Mouse (Mus musculus) liver, embryonic 16.5 days (tissue): Measurements from ENCODE around the gene Wbp1. TPM values are rescaled to one million over a fixed set of nuclear protein-coding genes. Genes with fewer than 3 reads are reported as not detected.
A peak's percentile ranks its signal among the peaks of the same experiment; 100 is the strongest.

ENCODE experiments used
- ATAC-seq: fragments of 200-750 bp; cut with Nextera tagmentation; 2 replicates; pipeline ENCODE4 v1.8.0; 2017; ENCODE audit warnings: low read depth, mild to moderate bottlenecking, moderate number of reproducible peaks, moderate library complexity
- H3K27ac ChIP-seq: fragments of 300-500 bp; sonication (generic); 2 replicates; pipeline ENCODE4 v1.5.1; 2014; ENCODE audit warnings: mild to moderate bottlenecking, low read length
- H3K27me3 ChIP-seq: fragments of 300-500 bp; sonication (generic); 2 replicates; pipeline ENCODE4 v1.6.1; 2014; ENCODE audit warnings: low read depth, low read length, mixed read lengths; ENCODE audit not compliant: control insufficient read depth, insufficient read depth
- H3K36me3 ChIP-seq: fragments of 300-500 bp; sonication (generic); 2 replicates; pipeline ENCODE4 v1.6.1; 2014; ENCODE audit warnings: mild to moderate bottlenecking; ENCODE audit not compliant: control insufficient read depth, insufficient read depth
- H3K4me1 ChIP-seq: fragments of 300-500 bp; sonication (generic); 2 replicates; pipeline ENCODE4 v1.6.1; 2014; ENCODE audit warnings: low read depth, low read length, mixed read lengths; ENCODE audit not compliant: control insufficient read depth
- H3K4me2 ChIP-seq: fragments of 300-500 bp; sonication (generic); 2 replicates; pipeline ENCODE4 v1.6.1; 2014; ENCODE audit warnings: low read depth, low read length, mixed read lengths
- H3K4me3 ChIP-seq: fragments of 300-500 bp; sonication (generic); 2 replicates; pipeline ENCODE4 v1.5.1; 2014; ENCODE audit warnings: low read depth, mild to moderate bottlenecking, low read length
- H3K9ac ChIP-seq: fragments of 300-500 bp; sonication (generic); 2 replicates; pipeline ENCODE4 v1.6.1; 2014; ENCODE audit warnings: low read depth, low read length
- H3K9me3 ChIP-seq: fragments of 300-500 bp; sonication (generic); replicated peaks from 2 replicates; pipeline ENCODE4 v1.6.1; 2016; ENCODE audit warnings: low read length; ENCODE audit not compliant: control insufficient read depth
- WGBS: fragments of 180-500 bp; shearing (Covaris S2); extraction: QIAGEN DNeasy Blood & Tissue Kit; methylation state at CpG from one replicate; pipeline ENCODE4 v1.1.7; 2014; ENCODE audit not compliant: insufficient replicate concordance; 5-methylcytosine and 5-hydroxymethylcytosine counted together
- polyA plus RNA-seq: library from polyadenylated mRNA; unstranded; fragments of >200 nt; fragmentation: Nextera tagmentation; extraction: Ambion mirVana; gene quantifications from 2 replicates; pipeline ENCODE4 v1.2.1, GENCODE M21; 2015

The Wbp1 gene
- polyA plus RNA-seq, 1 experiment from 2014 or later, result 28.3 TPM

DNA sequence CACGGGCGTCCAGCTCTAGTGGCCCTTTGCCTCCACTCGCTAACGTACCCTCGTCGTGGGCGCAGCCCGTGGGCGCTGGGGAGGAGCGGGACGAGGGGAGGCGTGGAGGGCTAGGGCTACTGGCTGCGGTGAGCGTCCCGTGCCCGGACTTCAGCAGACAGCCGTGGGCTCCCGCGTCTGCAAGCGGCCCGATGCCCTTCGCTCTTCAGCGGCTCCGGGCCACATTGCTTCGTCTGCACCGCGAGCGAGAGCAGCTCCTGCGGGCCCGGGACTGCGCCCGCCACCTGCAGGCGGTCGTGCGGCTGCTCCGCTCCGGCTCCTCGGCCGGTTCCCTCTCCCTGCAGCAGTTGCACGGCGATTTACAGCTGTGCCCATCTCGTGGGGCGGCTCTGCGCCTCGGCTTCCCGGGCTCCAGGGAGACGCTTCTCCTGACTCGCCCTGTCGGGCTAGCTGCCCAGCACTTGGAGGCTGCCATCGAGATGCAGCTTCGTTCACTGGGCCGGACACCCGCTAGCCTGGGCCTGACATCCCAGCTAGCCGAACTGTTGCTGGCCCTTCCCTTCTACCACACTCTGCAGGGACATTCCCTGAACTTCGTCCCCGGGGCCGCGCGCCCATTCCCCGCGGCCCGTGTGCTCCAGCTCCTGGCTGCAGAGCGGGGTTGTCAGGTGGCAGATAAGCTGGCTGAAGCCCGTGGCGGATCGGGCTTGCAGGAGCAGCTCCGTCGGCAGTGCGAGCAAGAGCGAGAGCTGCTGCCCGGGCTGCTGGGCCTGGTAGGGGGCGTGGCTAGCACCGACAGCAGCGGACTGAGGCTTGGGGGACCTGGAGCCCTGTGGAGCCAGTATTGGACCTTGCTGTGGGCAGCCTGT, 19.4 kb downstream of the Wbp1 start:
- Histone ChIP-seq H3K4me3 (peak overlapping the region; percentile 86), H3K9me3 (no peaks in the 10 kb centered on the region), H3K9ac (peak overlapping the region; percentile 90), H3K27ac (peak overlapping the region; percentile 85), H3K27me3 (no peaks in the 10 kb centered on the region; the same call in 1 of the 2 replicates), H3K4me2 (peak overlapping the region; percentile 100), H3K4me1 (peaks cover 24% of the 10 kb centered on the region), H3K36me3 (no peaks in the 10 kb centered on the region)
- under 1% methylated on average over 68 of the region's 74 CpGs for WGBS
- ATAC-seq, result peak; percentile 72

DNA sequence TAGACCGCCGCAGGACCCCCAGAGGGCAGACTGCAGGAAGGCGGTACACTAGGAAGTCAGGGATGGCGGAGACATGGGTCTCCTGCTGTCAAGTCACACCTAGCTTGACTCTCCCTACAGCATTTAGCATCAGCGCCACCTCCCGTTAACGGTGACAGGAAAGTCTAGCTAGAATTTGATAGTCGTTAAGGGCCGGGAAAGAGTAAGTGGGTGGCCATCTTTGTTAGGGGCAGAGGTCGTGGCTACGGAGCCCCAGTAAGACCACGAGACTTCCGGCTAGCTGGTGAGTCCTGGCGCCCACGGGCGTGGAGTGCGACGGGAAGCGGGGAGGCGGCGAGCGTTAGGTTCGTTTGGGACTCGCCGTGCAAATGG, 20.1 kb downstream of the Wbp1 start, which contains the start of the genes Ccdc142 and Gm42688:
Gene Ccdc142 (plus strand): TSS at position 286 of the 372 bp plus-strand sequence.
Gene Gm42688 (plus strand): TSS at position 302 of the 372 bp plus-strand sequence.
- under 1% methylated on average over 25 of the region's 25 CpGs for WGBS
- no peaks in the 10 kb centered on the region for H3K9me3 ChIP-seq
- no peaks in the 10 kb centered on the region; the same call in 1 of the 2 replicates for H3K27me3 ChIP-seq
- ATAC-seq, result peak; percentile 83
- H3K9ac ChIP-seq, result peak within 1 kb of the TSS; percentile 90
- peak within 1 kb of the TSS; percentile 86 for H3K4me3 ChIP-seq
- no peaks in the 10 kb centered on the region for H3K36me3 ChIP-seq
- H3K27ac ChIP-seq, result peak within 1 kb of the TSS; percentile 85
- H3K4me1 ChIP-seq, result peaks cover 24% of the 10 kb centered on the region
- peak within 1 kb of the TSS; percentile 100 for H3K4me2 ChIP-seq

DNA sequence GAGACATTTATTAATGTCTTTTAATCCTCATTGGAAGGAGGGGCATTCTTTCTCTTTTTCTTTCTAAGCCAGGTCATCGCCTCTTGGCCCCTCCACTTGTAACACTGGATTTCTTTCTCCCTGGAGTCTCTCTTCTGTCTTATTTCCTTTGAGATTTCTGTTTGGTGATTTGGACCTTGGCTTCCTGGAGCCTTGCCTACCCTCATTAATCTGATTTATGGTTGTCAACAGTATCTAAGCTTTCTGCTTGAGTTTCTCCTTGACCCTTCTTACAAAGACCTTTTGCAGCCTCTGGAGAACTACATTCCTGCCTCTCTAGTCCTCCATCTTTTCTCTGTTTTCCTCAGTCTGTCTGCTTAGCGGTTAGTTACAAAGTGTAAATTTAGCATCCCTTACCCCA, 22.9 kb downstream of the Wbp1 start:
- WGBS, result 54% methylated on average over 2 of the region's 2 CpGs
- H3K27me3 ChIP-seq, result no peaks in the 10 kb centered on the region; the same call in 1 of the 2 replicates
- H3K4me3 ChIP-seq, result no peak overlapping the region
- H3K4me2 ChIP-seq, result no peak overlapping the region
- no peak for ATAC-seq
- H3K27ac ChIP-seq, result no peak overlapping the region
- H3K4me1 ChIP-seq, result peaks cover 24% of the 10 kb centered on the region
- no peaks in the 10 kb centered on the region for H3K36me3 ChIP-seq
- 0 out of 2 replicates have a peak, but pooled peaks cover 2% of the 10 kb centered on the region for H3K9me3 ChIP-seq
- H3K9ac ChIP-seq, result no peak overlapping the region

DNA sequence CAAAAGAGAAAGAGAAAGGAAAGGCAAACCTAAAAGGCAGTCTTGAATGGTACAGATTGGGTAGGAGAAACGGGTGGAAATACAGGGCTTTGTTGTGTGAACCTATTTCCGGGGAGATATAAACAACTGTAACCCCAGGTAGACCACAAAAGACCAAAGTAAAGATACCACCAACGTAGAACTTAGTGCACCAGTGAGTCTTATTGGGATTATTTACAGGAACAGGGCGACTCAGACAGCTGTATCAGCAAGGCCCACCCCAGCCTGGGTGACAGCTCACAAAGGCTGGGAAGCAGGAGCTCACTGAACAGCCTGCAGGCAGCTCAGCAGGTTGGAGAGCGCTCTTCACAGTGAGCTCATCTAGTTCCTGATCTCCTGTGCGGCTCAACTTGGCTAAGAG, 25.4 kb downstream of the Wbp1 start:
- H3K9me3 ChIP-seq, result 0 out of 2 replicates have a peak, but pooled peaks cover 2% of the 10 kb centered on the region
- H3K36me3 ChIP-seq, result no peaks in the 10 kb centered on the region
- no peak for ATAC-seq
- no peak overlapping the region for H3K27ac ChIP-seq
- H3K27me3 ChIP-seq, result peaks cover 3% of the 10 kb centered on the region; the same call in 1 of the 2 replicates
- H3K4me1 ChIP-seq, result peaks cover 6% of the 10 kb centered on the region
- no peak overlapping the region for H3K9ac ChIP-seq
- 45% methylated on average over 6 of the region's 6 CpGs for WGBS
- H3K4me3 ChIP-seq, result no peak overlapping the region
- H3K4me2 ChIP-seq, result no peak overlapping the region

DNA sequence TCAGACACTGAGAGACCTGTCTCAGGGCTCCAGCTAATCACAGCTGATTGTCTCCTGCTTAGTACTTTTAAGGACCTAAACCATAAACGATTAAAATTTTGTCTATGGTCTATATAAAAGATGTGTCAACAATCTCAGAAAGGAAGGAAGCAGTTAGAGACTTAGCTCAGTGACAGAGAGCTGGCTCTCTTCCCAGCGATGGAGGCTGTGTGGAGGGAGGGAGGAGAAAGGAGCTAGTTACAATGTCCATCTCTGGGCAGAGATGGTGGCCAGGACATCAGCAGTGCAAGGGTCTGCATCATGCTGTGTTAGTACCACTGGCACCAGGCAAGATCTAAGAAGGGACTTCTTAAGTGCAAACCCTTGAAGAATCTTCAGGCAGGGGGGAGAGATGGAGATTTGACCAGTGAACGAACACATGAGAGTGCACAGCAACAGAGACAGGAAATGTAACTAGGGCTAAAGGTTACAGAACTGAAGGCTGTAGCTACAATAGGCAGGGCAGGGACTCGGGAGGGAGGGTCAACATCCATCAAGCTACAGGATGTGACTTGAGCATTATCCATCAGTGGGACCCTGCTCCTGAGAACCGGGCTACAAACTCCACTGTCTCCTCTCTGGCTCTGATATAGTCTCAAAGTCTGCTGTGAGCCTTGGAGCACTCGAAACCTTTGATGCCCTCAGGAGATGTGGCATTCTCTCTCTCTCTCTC, 28.8 kb downstream of the Wbp1 start:
- H3K36me3 ChIP-seq, result no peaks in the 10 kb centered on the region
- H3K27me3 ChIP-seq, result peaks cover 33% of the 10 kb centered on the region
- ATAC-seq, result 0 out of 2 replicates have a peak, but pooled peaks have one; percentile 37
- no peak overlapping the region for H3K4me3 ChIP-seq
- H3K9me3 ChIP-seq, result 0 out of 2 replicates have a peak, but pooled peaks cover 2% of the 10 kb centered on the region
- no peak overlapping the region for H3K27ac ChIP-seq
- no peaks in the 10 kb centered on the region for H3K4me1 ChIP-seq
- 20% methylated on average over 6 of the region's 6 CpGs for WGBS
- no peak overlapping the region for H3K4me2 ChIP-seq
- H3K9ac ChIP-seq, result no peak overlapping the region

DNA sequence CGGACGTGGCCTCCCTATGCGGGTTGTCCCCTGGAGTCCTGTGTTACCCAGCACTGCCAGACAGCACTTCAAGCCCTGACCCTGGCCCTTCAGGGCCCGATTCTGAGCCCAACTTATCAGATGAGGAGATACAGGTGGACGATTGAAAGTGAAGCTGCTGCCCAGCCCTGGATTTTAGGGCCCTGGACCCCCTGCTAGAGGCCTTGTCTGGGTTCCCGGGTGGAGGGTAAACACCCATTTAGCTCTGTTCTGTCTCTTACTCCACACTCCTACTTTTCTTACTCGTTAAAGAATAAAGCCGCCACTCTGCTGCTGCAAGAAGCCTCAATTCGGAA, 33.5 kb downstream of the Wbp1 start:
- H3K4me1 ChIP-seq, result no peaks in the 10 kb centered on the region; the same call in 1 of the 2 replicates
- no peak for ATAC-seq
- H3K27me3 ChIP-seq, result peaks cover 80% of the 10 kb centered on the region
- no peak overlapping the region for H3K27ac ChIP-seq
- peak overlapping the region; percentile 10; the same call in 1 of the 2 replicates for H3K4me3 ChIP-seq
- no peaks in the 10 kb centered on the region for H3K9me3 ChIP-seq
- no peak overlapping the region for H3K9ac ChIP-seq
- H3K36me3 ChIP-seq, result no peaks in the 10 kb centered on the region
- WGBS, result 20% methylated on average over 9 of the region's 9 CpGs
- 0 out of 2 replicates have a peak overlapping the region, but pooled peaks have one; percentile 28 for H3K4me2 ChIP-seq

DNA sequence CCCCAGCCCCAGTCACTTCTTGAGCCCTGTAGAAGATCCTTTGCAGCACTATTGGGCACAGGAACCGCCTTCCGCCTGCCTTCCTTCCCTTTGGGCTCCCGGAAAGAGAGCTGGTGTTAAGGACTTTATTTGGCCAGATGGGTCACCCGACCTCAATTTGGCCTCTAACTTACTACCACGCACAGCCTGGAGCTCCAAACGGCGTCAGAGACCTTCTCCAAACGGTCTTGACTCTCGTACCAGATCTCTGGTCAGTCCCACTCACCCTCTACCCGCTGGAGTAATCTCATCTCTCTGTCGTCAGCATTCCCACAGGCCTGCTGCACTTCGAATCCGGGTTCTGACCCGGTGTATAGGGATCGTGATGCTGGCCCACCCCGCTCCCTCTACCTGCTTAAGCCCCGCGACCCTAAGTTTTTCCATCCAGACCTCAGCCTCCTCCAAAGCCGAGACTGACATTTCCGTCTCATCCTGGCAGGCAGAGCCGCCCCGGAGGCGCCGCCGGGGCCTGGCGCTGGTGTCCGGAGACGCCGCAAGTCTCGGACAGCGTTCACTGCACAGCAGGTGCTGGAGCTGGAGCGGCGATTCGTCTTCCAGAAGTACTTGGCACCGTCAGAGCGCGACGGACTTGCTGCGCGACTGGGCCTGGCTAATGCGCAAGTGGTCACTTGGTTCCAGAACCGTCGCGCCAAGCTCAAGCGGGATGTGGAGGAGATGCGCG, 34.0 kb downstream of the Wbp1 start:
- Histone ChIP-seq H3K27me3 (peaks cover 79% of the 10 kb centered on the region), H3K4me1 (no peaks in the 10 kb centered on the region; the same call in 1 of the 2 replicates), H3K36me3 (no peaks in the 10 kb centered on the region), H3K9ac (no peak overlapping the region), H3K9me3 (no peaks in the 10 kb centered on the region), H3K27ac (no peak overlapping the region), H3K4me2 (peak overlapping the region; percentile 28), H3K4me3 (peak overlapping the region; percentile 10)
- ATAC-seq, result no peak
- 3% methylated on average over 47 of the region's 47 CpGs for WGBS

DNA sequence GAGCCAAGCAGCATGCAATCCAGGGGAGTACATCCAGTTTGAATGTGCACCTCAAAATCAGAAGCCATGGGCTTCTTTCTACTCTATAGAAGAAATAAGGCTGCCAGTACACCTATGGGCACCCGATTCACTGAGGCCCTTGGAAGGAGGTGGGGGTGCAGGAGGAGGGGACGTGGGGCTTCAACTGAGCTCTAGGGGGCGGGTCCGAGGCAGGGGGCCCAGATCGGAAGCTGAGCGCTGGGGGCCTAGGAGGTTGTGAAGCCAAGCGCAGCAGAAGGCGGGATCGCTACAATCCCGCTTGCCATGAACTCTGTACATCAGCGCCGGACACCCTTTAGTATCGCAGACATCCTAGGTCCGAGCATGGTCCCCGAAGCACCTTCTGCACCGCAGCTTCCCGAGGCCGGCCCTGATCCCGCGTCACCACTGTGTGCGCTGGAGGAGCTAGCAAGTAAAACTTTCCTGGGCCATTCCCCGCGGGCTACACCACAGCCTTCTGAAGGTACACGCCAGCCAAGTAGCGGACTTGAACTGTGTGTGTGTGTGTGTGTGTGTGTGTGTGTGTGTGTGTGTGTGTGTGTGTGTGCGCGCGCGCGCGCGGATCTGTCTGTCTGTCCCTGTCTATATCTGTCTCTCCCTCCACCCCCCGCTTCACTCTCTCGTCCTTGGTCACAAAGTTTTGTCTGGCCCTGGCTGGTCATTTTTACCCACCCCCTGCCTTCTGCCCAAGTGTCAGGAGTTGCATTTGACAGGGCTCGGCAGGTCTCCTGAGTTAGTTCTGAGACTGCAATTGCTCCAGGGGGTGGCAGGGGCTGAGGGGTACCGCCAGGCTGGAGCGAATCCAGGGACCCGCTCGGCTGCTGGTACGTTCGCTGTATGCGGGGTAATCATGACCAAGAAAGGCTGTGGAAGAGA, 35.0 kb downstream of the Wbp1 start, which contains the start of gene Lbx2:
Gene Lbx2 (plus strand): TSS at position 247 of the 915 bp plus-strand sequence.
- Histone ChIP-seq H3K4me2 (peak within 1 kb of the TSS; percentile 28), H3K36me3 (peaks cover 2% of the 10 kb centered on the region; the same call in 1 of the 2 replicates), H3K27me3 (peaks cover 79% of the 10 kb centered on the region), H3K4me1 (no peaks in the 10 kb centered on the region; the same call in 1 of the 2 replicates), H3K27ac (no peak within 1 kb of the TSS), H3K4me3 (0 out of 2 replicates have a peak within 1 kb of the TSS, but pooled peaks have one; percentile 10), H3K9me3 (no peaks in the 10 kb centered on the region), H3K9ac (no peak within 1 kb of the TSS)
- 4% methylated on average over 42 of the region's 42 CpGs for WGBS
- ATAC-seq, result no peak
